Mouse (Mus musculus): Measurements from ENCODE around the gene Avpi1. TPM values are rescaled to one million over a fixed set of nuclear protein-coding genes. Genes with fewer than 3 reads are reported as not detected.

Avpi1 gene
- 1.1 TPM for polyA plus RNA-seq (2014; fragmentation: Illumina TruSeq; extraction: RNeasy Lipid Tissue Mini Kit (QIAGEN cat#74804))

GRCm38 (mm10) chr19:42128787-42129508 lies at the start of gene Avpi1:
Avpi1 (minus strand) TSS chr19:42129059.

DNA sequence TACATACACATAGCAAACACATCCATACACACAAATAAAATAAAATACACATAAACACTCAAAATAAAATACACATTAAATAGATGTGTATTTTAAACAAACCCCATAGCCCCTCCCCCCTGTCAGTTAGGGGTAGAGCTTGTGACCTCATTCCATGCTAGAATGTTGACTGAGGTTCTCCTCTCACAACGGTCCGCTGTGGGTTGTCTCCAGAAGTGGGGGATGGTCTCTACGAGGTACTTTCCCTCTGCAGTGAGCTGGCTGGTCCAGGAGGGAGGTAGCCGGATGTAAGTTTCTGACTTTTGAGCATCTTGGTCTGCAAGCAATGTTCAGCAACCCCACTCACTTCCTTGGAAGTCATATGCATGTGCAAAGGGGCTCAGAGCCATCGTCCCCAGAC lies 34.9 kb upstream of the Avpi1 start, which contains the start of gene Zfyve27:
Gene Zfyve27 (plus strand): TSS at position 188 of the 400 bp plus-strand sequence.

GRCm38 (mm10) chr19:42147170-42147768 lies 18.4 kb upstream of the Avpi1 start, which contains the start of gene Marveld1:
Marveld1 (plus strand) TSS chr19:42147400.

GRCm38 (mm10) chr19:42089748-42090595 lies 38.9 kb downstream of the Avpi1 start, which contains the start of gene Pi4k2a:
Pi4k2a (plus strand) TSS chr19:42090470.

DNA sequence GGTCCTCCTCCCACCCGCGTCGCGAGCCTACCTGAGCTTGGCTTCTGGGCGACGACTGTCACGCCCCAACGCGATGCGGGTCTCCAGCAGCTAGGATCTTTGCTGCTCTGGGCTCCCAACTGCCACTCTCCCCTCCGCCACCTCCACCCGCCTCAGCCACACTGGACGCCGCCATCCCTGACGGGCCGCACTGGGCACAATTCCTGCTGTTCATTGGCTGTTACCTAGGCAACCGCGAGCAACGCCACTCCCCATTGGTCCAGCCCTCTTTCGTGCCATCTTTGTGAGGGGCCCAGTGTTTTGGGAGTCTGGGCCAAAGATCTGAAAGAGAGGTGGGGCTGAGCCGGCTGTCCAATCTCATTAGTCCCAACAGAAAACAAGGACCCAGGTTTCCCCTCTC lies 42.7 kb downstream of the Avpi1 start, which contains the start of gene Morn4:
Gene Morn4 (minus strand): TSS at position 192 of the 400 bp plus-strand sequence.

Other genes starting within 250 kb of the Avpi1 start
- gene Rrp12, start 232.9 kb downstream of the Avpi1 start, polyA plus RNA-seq (2014; fragmentation: Illumina TruSeq; extraction: RNeasy Lipid Tissue Mini Kit (QIAGEN cat#74804)) = 0.68 TPM
- gene Pgam1, start 217.1 kb downstream of the Avpi1 start, polyA plus RNA-seq (2014; fragmentation: Illumina TruSeq; extraction: RNeasy Lipid Tissue Mini Kit (QIAGEN cat#74804)) = 285 TPM
- 35.4 TPM for gene Exosc1, start 195.6 kb downstream of the Avpi1 start, polyA plus RNA-seq (2014; fragmentation: Illumina TruSeq; extraction: RNeasy Lipid Tissue Mini Kit (QIAGEN cat#74804))
- 24.1 TPM for gene Zdhhc16, start 195.6 kb downstream of the Avpi1 start, polyA plus RNA-seq (2014; fragmentation: Illumina TruSeq; extraction: RNeasy Lipid Tissue Mini Kit (QIAGEN cat#74804))
- 6.7 TPM for gene Mms19, start 147.9 kb downstream of the Avpi1 start, polyA plus RNA-seq (2014; fragmentation: Illumina TruSeq; extraction: RNeasy Lipid Tissue Mini Kit (QIAGEN cat#74804))
- not detected for gene Ubtd1, start 147.3 kb downstream of the Avpi1 start, polyA plus RNA-seq (2014; fragmentation: Illumina TruSeq; extraction: RNeasy Lipid Tissue Mini Kit (QIAGEN cat#74804))
- not detected for gene Ankrd2, start 93.1 kb downstream of the Avpi1 start, polyA plus RNA-seq (2014; fragmentation: Illumina TruSeq; extraction: RNeasy Lipid Tissue Mini Kit (QIAGEN cat#74804))
- gene Hoga1, start 83.4 kb downstream of the Avpi1 start, polyA plus RNA-seq (2014; fragmentation: Illumina TruSeq; extraction: RNeasy Lipid Tissue Mini Kit (QIAGEN cat#74804)) = 0.37 TPM
- not detected for gene 4933411K16Rik, start 76.8 kb downstream of the Avpi1 start, polyA plus RNA-seq (2014; fragmentation: Illumina TruSeq; extraction: RNeasy Lipid Tissue Mini Kit (QIAGEN cat#74804))
- 1.2 TPM for gene Morn4, start 42.7 kb downstream of the Avpi1 start, polyA plus RNA-seq (2014; fragmentation: Illumina TruSeq; extraction: RNeasy Lipid Tissue Mini Kit (QIAGEN cat#74804))
- gene Pi4k2a, start 38.6 kb downstream of the Avpi1 start, polyA plus RNA-seq (2014; fragmentation: Illumina TruSeq; extraction: RNeasy Lipid Tissue Mini Kit (QIAGEN cat#74804)) = 6.4 TPM
- 14.8 TPM for gene Marveld1, start 18.3 kb upstream of the Avpi1 start, polyA plus RNA-seq (2014; fragmentation: Illumina TruSeq; extraction: RNeasy Lipid Tissue Mini Kit (QIAGEN cat#74804))
- gene Zfyve27, start 34.9 kb upstream of the Avpi1 start, polyA plus RNA-seq (2014; fragmentation: Illumina TruSeq; extraction: RNeasy Lipid Tissue Mini Kit (QIAGEN cat#74804)) = 5.0 TPM
- not detected for gene Sfrp5, start 73.2 kb upstream of the Avpi1 start, polyA plus RNA-seq (2014; fragmentation: Illumina TruSeq; extraction: RNeasy Lipid Tissue Mini Kit (QIAGEN cat#74804))
- not detected for gene Golga7b, start 118.5 kb upstream of the Avpi1 start, polyA plus RNA-seq (2014; fragmentation: Illumina TruSeq; extraction: RNeasy Lipid Tissue Mini Kit (QIAGEN cat#74804))